Mouse (Mus musculus) limb, embryonic 14.5 days (tissue): Measurements from ENCODE around the gene Rxfp2. TPM values are rescaled to one million over a fixed set of nuclear protein-coding genes. Genes with fewer than 3 reads are reported as not detected.
A peak's percentile ranks its signal among the peaks of the same experiment; 100 is the strongest.

Experiments
- ATAC-seq: fragments of 200-750 bp; cut with Nextera tagmentation; 2 replicates; pipeline ENCODE4 v1.8.0; 2017; ENCODE audit warnings: low read depth, moderate number of reproducible peaks, moderate TSS enrichment; ENCODE audit not compliant: low FRiP score
- DNase-seq: peaks from one replicate; pipeline ENCODE4 v3.0.0-alpha.2; 2015; ENCODE audit warnings: low spot score
- H3K27ac ChIP-seq: fragments of 300-500 bp; sonication (generic); replicated peaks from 2 replicates; pipeline ENCODE4 v1.5.1; 2014; ENCODE audit warnings: low read depth, mild to moderate bottlenecking, low read length, moderate library complexity, mixed read lengths
- H3K27me3 ChIP-seq: fragments of 300-500 bp; sonication (generic); 2 replicates; pipeline ENCODE4 v1.6.1; 2014; ENCODE audit warnings: low read length, mixed read lengths; ENCODE audit not compliant: control insufficient read depth, insufficient read depth
- H3K36me3 ChIP-seq: fragments of 300-500 bp; sonication (generic); 2 replicates; pipeline ENCODE4 v1.6.1; 2014; ENCODE audit warnings: mild to moderate bottlenecking, low read length, moderate library complexity, mixed read lengths; ENCODE audit not compliant: control insufficient read depth, insufficient read depth
- H3K4me1 ChIP-seq: fragments of 300-500 bp; sonication (generic); 2 replicates; pipeline ENCODE4 v1.6.1; 2014; ENCODE audit warnings: antibody characterized with exemption, low read length, mixed read lengths; ENCODE audit not compliant: control insufficient read depth, insufficient read depth
- H3K4me2 ChIP-seq: fragments of 300-500 bp; sonication (generic); replicated peaks from 2 replicates; pipeline ENCODE4 v1.6.1; 2014; ENCODE audit warnings: low read depth, mild to moderate bottlenecking, low read length, moderate library complexity; ENCODE audit not compliant: severe bottlenecking
- H3K4me3 ChIP-seq: fragments of 300-500 bp; sonication (generic); replicated peaks from 2 replicates; pipeline ENCODE4 v1.5.1; 2014; ENCODE audit warnings: low read length
- H3K9ac ChIP-seq: fragments of 300-500 bp; sonication (generic); 2 replicates; pipeline ENCODE4 v1.6.1; 2014; ENCODE audit warnings: mild to moderate bottlenecking, low read depth, low read length, moderate library complexity; ENCODE audit not compliant: severe bottlenecking
- H3K9me3 ChIP-seq: fragments of 300-500 bp; sonication (generic); 2 replicates; pipeline ENCODE4 v1.6.1; 2016; ENCODE audit warnings: low read length; ENCODE audit not compliant: control insufficient read depth
- POLR2A ChIP-seq: fragments of 200-500 bp; IDR thresholded peaks from 2 replicates; pipeline ENCODE4 v1.8.0; 2012; ENCODE audit warnings: inconsistent platforms, mild to moderate bottlenecking, moderate library complexity, borderline replicate concordance; ENCODE audit not compliant: insufficient read depth, insufficient read length; ENCODE audit errors: extremely low read depth
- whole genome bisulfite sequencing: fragments of 180-500 bp; shearing (Covaris S2); extraction: QIAGEN DNeasy Blood & Tissue Kit; methylation state at CpG from one replicate; pipeline ENCODE4 v1.1.7; 2014; 5-methylcytosine and 5-hydroxymethylcytosine counted together
- polyA plus RNA-seq, 2 experiments: library from polyadenylated mRNA; depleted of rRNA in 1 of 2; stranded (reverse) in 1 of 2; unstranded in 1 of 2; fragments of >200 nt; fragmentation: Nextera tagmentation in 1 of 2; extraction: Ambion mirVana in 1 of 2; gene quantifications; 2 replicates each; pipeline versions ENCODE4 v1.2.1 to v1.2.3; 2012 to 2014

Rxfp2 gene
- polyA plus RNA-seq, 2 experiments, result 0.19 to 2.8 TPM

- ATAC-seq, result no peak
- Histone ChIP-seq H3K4me1 (peaks cover 7% of the 10 kb centered on the region), H3K4me2 (no peak overlapping the region), H3K27ac (no peak overlapping the region), H3K9ac (no peak overlapping the region), H3K4me3 (no peak overlapping the region), H3K36me3 (no peaks in the 10 kb centered on the region), H3K9me3 (no peaks in the 10 kb centered on the region), H3K27me3 (no peaks in the 10 kb centered on the region)
- DNase-seq, result no peak
- 56% methylated on average over 8 of the region's 8 CpGs for WGBS
- no peak for TF ChIP-seq POLR2A
These were observed 92.8 kb downstream of the Rxfp2 start for GRCm38 (mm10) chr5:150111236-150111635.

GRCm38 (mm10) chr5:150114007-150114406, 95.5 kb downstream of the Rxfp2 start:
- H3K4me3 ChIP-seq, result no peak overlapping the region
- no peak for DNase-seq
- H3K36me3 ChIP-seq, result no peaks in the 10 kb centered on the region
- no peak overlapping the region for H3K27ac ChIP-seq
- no peaks in the 10 kb centered on the region for H3K9me3 ChIP-seq
- 74% methylated on average over 7 of the region's 7 CpGs for WGBS
- no peak overlapping the region for H3K9ac ChIP-seq
- peaks cover 8% of the 10 kb centered on the region for H3K4me1 ChIP-seq
- H3K4me2 ChIP-seq, result no peak overlapping the region
- no peaks in the 10 kb centered on the region for H3K27me3 ChIP-seq
- ATAC-seq, result no peak
- no peak for TF ChIP-seq POLR2A

- no peak overlapping the region for H3K4me3 ChIP-seq
- no peak overlapping the region for H3K27ac ChIP-seq
- 92% methylated on average over 4 of the region's 4 CpGs for WGBS
- no peak for TF ChIP-seq POLR2A
- ATAC-seq, result no peak
- H3K4me1 ChIP-seq, result peaks cover 10% of the 10 kb centered on the region
- H3K9me3 ChIP-seq, result no peaks in the 10 kb centered on the region
- no peaks in the 10 kb centered on the region for H3K36me3 ChIP-seq
- H3K27me3 ChIP-seq, result no peaks in the 10 kb centered on the region
- H3K4me2 ChIP-seq, result no peak overlapping the region
- DNase-seq, result no peak
- H3K9ac ChIP-seq, result no peak overlapping the region
These were observed 96.3 kb downstream of the Rxfp2 start for GRCm38 (mm10) chr5:150114778-150115177.

- Histone ChIP-seq H3K27me3 (no peaks in the 10 kb centered on the region), H3K36me3 (no peaks in the 10 kb centered on the region), H3K9ac (peak overlapping the region; percentile 17; the same call in 1 of the 2 replicates), H3K9me3 (no peaks in the 10 kb centered on the region), H3K4me2 (no peak overlapping the region), H3K27ac (no peak overlapping the region), H3K4me1 (peaks cover 10% of the 10 kb centered on the region), H3K4me3 (no peak overlapping the region)
- DNase-seq (peak; percentile 7), ATAC-seq (peak; percentile 58; the same call in 1 of the 2 replicates)
- WGBS, result 47% methylated on average over 16 of the region's 16 CpGs
- no peak for TF ChIP-seq POLR2A
These were observed 97.0 kb downstream of the Rxfp2 start for GRCm38 (mm10) chr5:150115271-150116092.

GRCm38 (mm10) chr5:150116216-150116905, 97.9 kb downstream of the Rxfp2 start:
- no peak overlapping the region for H3K9ac ChIP-seq
- no peaks in the 10 kb centered on the region for H3K36me3 ChIP-seq
- H3K4me3 ChIP-seq, result no peak overlapping the region
- DNase-seq (no peak), ATAC-seq (no peak)
- no peaks in the 10 kb centered on the region for H3K9me3 ChIP-seq
- H3K27ac ChIP-seq, result no peak overlapping the region
- no peak overlapping the region for H3K4me2 ChIP-seq
- no peak for TF ChIP-seq POLR2A
- peaks cover 10% of the 10 kb centered on the region for H3K4me1 ChIP-seq
- 72% methylated on average over 9 of the region's 9 CpGs for WGBS
- no peaks in the 10 kb centered on the region for H3K27me3 ChIP-seq
